Mouse (Mus musculus) thymus, adult 2 months (tissue): ENCODE data around the gene Ccdc38.

ENCODE experiments used
- CTCF ChIP-seq: fragments of 200-500 bp; IDR thresholded peaks from 2 replicates; pipeline ENCODE4 v1.5.1; 2012; ENCODE audit warnings: mild to moderate bottlenecking, control low read depth, low read length, moderate library complexity, borderline replicate concordance; ENCODE audit not compliant: control insufficient read depth, poor library complexity, insufficient read depth; ENCODE audit errors: extremely low read depth
- POLR2A ChIP-seq: fragments of 200-500 bp; IDR thresholded peaks from 2 replicates; pipeline ENCODE4 v1.6.1; 2012; ENCODE audit warnings: mild to moderate bottlenecking, low read length, control low read depth, moderate library complexity; ENCODE audit not compliant: control insufficient read depth, poor library complexity, insufficient read depth; ENCODE audit errors: extremely low read depth

DNA sequence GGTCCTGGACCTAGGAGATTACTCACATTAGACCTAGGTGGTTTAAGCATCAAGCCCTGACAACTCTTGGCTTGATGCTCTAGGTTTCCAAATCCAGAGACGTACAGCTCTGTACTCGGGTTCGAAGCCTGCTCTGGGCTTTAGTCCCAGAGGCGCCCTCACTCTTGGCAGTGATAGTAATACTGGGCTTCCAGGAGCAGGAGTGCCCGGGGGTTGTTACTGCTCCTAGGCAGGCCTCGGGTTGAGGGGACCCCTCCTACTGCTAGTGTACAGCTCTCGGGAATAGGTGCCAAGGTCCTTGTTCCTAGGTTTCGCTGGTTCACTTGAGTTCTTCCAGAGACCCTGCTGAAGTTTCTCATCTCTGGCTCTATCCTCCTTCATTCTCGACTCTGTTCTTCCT lies 65.9 kb downstream of the Ccdc38 start:
- no peak for TF ChIP-seq POLR2A
- TF ChIP-seq CTCF: no peak
